In the genomic region with DNA sequence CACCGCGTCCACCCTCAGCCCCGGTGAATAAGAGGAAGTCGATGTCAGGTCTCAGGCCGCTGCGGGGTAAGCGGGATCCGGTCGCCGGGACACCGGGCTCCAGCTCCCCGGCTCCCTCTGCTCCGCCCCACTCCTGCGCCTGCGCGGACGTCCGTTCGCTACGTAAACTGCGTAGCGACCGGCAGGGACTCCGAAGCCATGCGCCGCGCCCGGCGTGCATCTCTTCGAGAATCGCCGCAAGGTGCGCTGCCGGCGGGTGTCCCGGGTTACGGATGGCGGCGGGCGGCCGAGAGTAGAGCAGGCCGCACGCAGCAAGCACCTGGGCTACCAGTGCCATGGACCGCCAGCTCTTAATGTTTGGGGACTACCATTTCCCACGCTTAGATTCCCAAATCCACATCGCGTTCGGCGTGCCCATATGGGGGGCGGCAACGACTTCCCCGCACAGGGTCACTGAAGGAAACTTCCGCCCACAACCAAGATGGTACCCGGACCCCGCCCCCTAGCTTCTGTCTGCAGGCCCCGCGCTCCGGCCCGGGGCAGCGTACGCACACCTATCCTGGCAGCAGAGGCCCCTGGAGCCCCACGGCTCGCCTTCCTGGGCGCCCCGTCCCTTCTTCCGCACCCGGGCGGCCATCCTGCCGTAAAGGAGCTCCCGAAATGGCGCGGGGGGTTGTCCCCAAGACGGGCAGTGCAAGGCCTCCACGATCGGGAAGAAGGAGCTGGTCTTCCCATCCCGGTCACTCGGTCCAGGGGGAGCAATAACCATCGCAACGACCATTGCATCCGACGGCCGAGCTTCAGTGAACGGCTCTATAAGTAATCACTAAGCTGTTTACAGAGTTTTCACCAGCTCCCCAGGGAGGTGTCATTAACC, we compare ENCODE assay signal across 8 mouse cellular contexts. TPM values are rescaled to one million over a fixed set of nuclear protein-coding genes. Genes with fewer than 3 reads are reported as not detected.
DNase-seq lines count a peak whose midpoint lies in the region; ATAC-seq and TF ChIP-seq lines count a peak whose summit lies in the region.

A gene (plus strand): TSS at position 490 of the 877 bp plus-strand sequence.

- peak; percentile 35; the same call in 1 of the 2 replicates for TF ChIP-seq POLR2A in bone marrow, adult 2 months (IDR thresholded peaks at IDR 0.05; ENCODE audit: borderline replicate concordance, control insufficient read depth, low read depth, low read length)
- peak; percentile 77 for TF ChIP-seq POLR2A in heart, adult 2 months (IDR thresholded peaks at IDR 0.05; ENCODE audit: insufficient read depth, low read depth, low read length)

- peak within 1 kb of the TSS; percentile 87 for H3K9ac ChIP-seq in embryonic facial prominence, embryonic 14.5 days (ENCODE audit: low read depth, low read length)
- peak within 1 kb of the TSS; percentile 91 for H3K9ac ChIP-seq in heart, adult 2 months (ENCODE audit: low read depth, low read length)
- H3K9ac ChIP-seq in limb, embryonic 13.5 days: peak within 1 kb of the TSS; percentile 89
- peak within 1 kb of the TSS; percentile 90 for H3K9ac ChIP-seq in midbrain, embryonic 15.5 days

- peak within 1 kb of the TSS; percentile 100 for H3K4me3 ChIP-seq in bone marrow, adult 2 months (replicated peaks; ENCODE audit: control insufficient read depth, low read depth, low read length)
- peak within 1 kb of the TSS; percentile 90 for H3K4me3 ChIP-seq in embryonic facial prominence, embryonic 14.5 days (ENCODE audit: low read depth, low read length)
- peak within 1 kb of the TSS; percentile 80 for H3K4me3 ChIP-seq in heart, adult 2 months
- peak within 1 kb of the TSS; percentile 70 for H3K4me3 ChIP-seq in limb, embryonic 13.5 days
- H3K4me3 ChIP-seq in midbrain, embryonic 15.5 days: peak within 1 kb of the TSS; percentile 68

- no peaks in the 10 kb centered on the region for H3K9me3 ChIP-seq in embryonic facial prominence, embryonic 14.5 days (ENCODE audit: control insufficient read depth, low read length)
- no peaks in the 10 kb centered on the region for H3K9me3 ChIP-seq in limb, embryonic 13.5 days
- H3K9me3 ChIP-seq in midbrain, embryonic 15.5 days: no peaks in the 10 kb centered on the region

- peak within 1 kb of the TSS; percentile 99 for H3K4me2 ChIP-seq in embryonic facial prominence, embryonic 14.5 days (ENCODE audit: low read depth, low read length)
- peak within 1 kb of the TSS; percentile 98 for H3K4me2 ChIP-seq in limb, embryonic 13.5 days (replicated peaks)
- peak within 1 kb of the TSS; percentile 97 for H3K4me2 ChIP-seq in midbrain, embryonic 15.5 days

- H3K79me2 ChIP-seq in heart, adult 2 months (replicated peaks; ENCODE audit: control insufficient read depth, insufficient read depth, low read length): no peaks in the 10 kb centered on the region

- no peak for TF ChIP-seq CTCF in bone marrow, adult 2 months (IDR thresholded peaks at IDR 0.05; ENCODE audit: control insufficient read depth, insufficient read depth, low read length)
- TF ChIP-seq CTCF in heart, adult 2 months (IDR thresholded peaks at IDR 0.05): peak; percentile 38

- H3K36me3 ChIP-seq in embryonic facial prominence, embryonic 14.5 days (ENCODE audit: control insufficient read depth, insufficient read depth, low read length): peaks cover 12% of the 10 kb centered on the region; the same call in 1 of the 2 replicates
- no peaks in the 10 kb centered on the region for H3K36me3 ChIP-seq in heart, adult 2 months (ENCODE audit: control insufficient read depth, insufficient read depth, low read length)
- H3K36me3 ChIP-seq in limb, embryonic 13.5 days: peaks cover 11% of the 10 kb centered on the region; the same call in 1 of the 2 replicates
- 0 out of 2 replicates have a peak, but pooled peaks cover 3% of the 10 kb centered on the region for H3K36me3 ChIP-seq in midbrain, embryonic 15.5 days (replicated peaks)

- peak; percentile 86 for ATAC-seq in embryonic facial prominence, embryonic 14.5 days (ENCODE audit: low read depth)
- ATAC-seq in limb, embryonic 13.5 days (ENCODE audit: low FRiP score, low read depth): peak; percentile 77
- ATAC-seq in midbrain, embryonic 15.5 days (replicated peaks): peak; percentile 88

- H3K27me3 ChIP-seq in embryonic facial prominence, embryonic 14.5 days (replicated peaks; ENCODE audit: control insufficient read depth, insufficient read depth, low read length): no peaks in the 10 kb centered on the region
- no peaks in the 10 kb centered on the region for H3K27me3 ChIP-seq in heart, adult 2 months (ENCODE audit: control insufficient read depth, insufficient read depth, low read length)
- H3K27me3 ChIP-seq in limb, embryonic 13.5 days: peaks cover 7% of the 10 kb centered on the region; the same call in 1 of the 2 replicates
- H3K27me3 ChIP-seq in midbrain, embryonic 15.5 days (replicated peaks): peaks cover 3% of the 10 kb centered on the region; the same call in 1 of the 2 replicates

- peak; percentile 27; the same call in 1 of the 2 replicates for TF ChIP-seq EP300 in heart, adult 2 months (IDR thresholded peaks at IDR 0.05; ENCODE audit: insufficient read depth, low read depth, low read length)

- H3K27ac ChIP-seq in bone marrow, adult 2 months (ENCODE audit: control insufficient read depth, insufficient read depth, low read depth, low read length, poor library complexity): peak within 1 kb of the TSS; percentile 90
- peak within 1 kb of the TSS; percentile 95 for H3K27ac ChIP-seq in embryonic facial prominence, embryonic 14.5 days (replicated peaks; ENCODE audit: low read depth, low read length)
- H3K27ac ChIP-seq in heart, adult 2 months: peak within 1 kb of the TSS; percentile 84
- peak within 1 kb of the TSS; percentile 90 for H3K27ac ChIP-seq in limb, embryonic 13.5 days
- peak within 1 kb of the TSS; percentile 95 for H3K27ac ChIP-seq in midbrain, embryonic 15.5 days

- WGBS in bone marrow, adult 2 months: under 1% methylated on average over 83 of the region's 83 CpGs
- WGBS in embryonic facial prominence, embryonic 14.5 days: under 1% methylated on average over 68 of the region's 83 CpGs
- WGBS in heart, adult 2 months: under 1% methylated on average over 83 of the region's 83 CpGs
- WGBS in limb, embryonic 13.5 days: under 1% methylated on average over 83 of the region's 83 CpGs
- WGBS in midbrain, embryonic 15.5 days: under 1% methylated on average over 83 of the region's 83 CpGs

- intact Hi-C loops in heart, adult 2 months (cut with DNase I): loop anchor here (1.0 to 5.0 kb wide), 2 partner anchors 10 to 36 kb away; a partner anchor contains a TSS

- H3K4me1 ChIP-seq in bone marrow, adult 2 months (ENCODE audit: control insufficient read depth, insufficient read depth, low read length): peaks cover 1% of the 10 kb centered on the region; the same call in 1 of the 2 replicates
- peaks cover 15% of the 10 kb centered on the region for H3K4me1 ChIP-seq in embryonic facial prominence, embryonic 14.5 days (ENCODE audit: control insufficient read depth, insufficient read depth, low read length)
- peaks cover 3% of the 10 kb centered on the region for H3K4me1 ChIP-seq in heart, adult 2 months (ENCODE audit: control insufficient read depth, insufficient read depth, low read length)
- H3K4me1 ChIP-seq in limb, embryonic 13.5 days: peaks cover 24% of the 10 kb centered on the region
- peaks cover 39% of the 10 kb centered on the region for H3K4me1 ChIP-seq in midbrain, embryonic 15.5 days

- peak; percentile 93 for DNase-seq in 416B (ENCODE audit: low read depth)
- peak; percentile 95 for DNase-seq in embryonic facial prominence, embryonic 14.5 days (ENCODE audit: low spot score)
- DNase-seq in heart, adult 2 months: peak; percentile 94 to 98
- DNase-seq in kidney, adult 8-10 months: peak; percentile 88 to 93
- DNase-seq in spleen, adult 18-20 months: peak; percentile 88 to 94

RNA-seq across cellular contexts. Expression of the gene that starts here (rescaled TPM):
- 15.4 and 20.4 TPM in 2 replicates for polyA plus RNA-seq in bone marrow, adult 2 months (2011; ENCODE audit: insufficient read depth, insufficient read length, low replicate concordance, missing spikeins)
- 70.7 and 83.3 TPM in 2 replicates for polyA plus RNA-seq in embryonic facial prominence, embryonic 14.5 days (2014; fragmentation: Nextera tagmentation; extraction: Ambion mirVana)
- total RNA-seq in heart, adult 2 months (2021): 10 to 100 TPM; 21.1 to 25.8 TPM
- polyA plus RNA-seq in heart, adult 2 months (2012; rRNA removed): 30.6 and 33.5 TPM in 2 replicates
- 73.4 and 87.0 TPM in 2 replicates for polyA plus RNA-seq in limb, embryonic 13.5 days (2015; fragmentation: Nextera tagmentation; extraction: Ambion mirVana)
- polyA plus RNA-seq in midbrain, embryonic 15.5 days (2015; fragmentation: Nextera tagmentation; extraction: Ambion mirVana): 93.9 and 96.1 TPM in 2 replicates

Comparison
In these comparisons a context has a peak if more than half of its experiments do, and no peak if none do; other contexts are left out.
1. Peak in every context shown above with its lines: DNase-seq, ATAC-seq, H3K4me3 ChIP-seq and H3K27ac ChIP-seq.